Mouse (Mus musculus) heart, embryonic 14.5 days (tissue): ENCODE results near the gene Tbc1d14. TPM values are rescaled to one million over a fixed set of nuclear protein-coding genes. Genes with fewer than 3 reads are reported as not detected.

ENCODE experiments used
- ATAC-seq: fragments of 200-750 bp; cut with Nextera tagmentation; 2 replicates; pipeline ENCODE4 v1.8.0; 2017; ENCODE audit warnings: low read depth, moderate TSS enrichment; ENCODE audit not compliant: insufficient number of reproducible peaks, insufficient read depth, low FRiP score
- H3K27ac ChIP-seq, 2 experiments: fragments of 200-500 bp in 1 of 2; fragments of 300-500 bp in 1 of 2; sonication (generic) in 1 of 2; replicated peaks in 1 of 2; 2 replicates each; pipeline ENCODE4 v1.5.1; 2012 to 2014; ENCODE audit warnings: low read depth in 2 of 2, low read length in 2 of 2, control low read depth in 1 of 2, mild to moderate bottlenecking in 1 of 2, mixed read lengths in 1 of 2; ENCODE audit not compliant: control insufficient read depth in 1 of 2, insufficient read depth in 1 of 2
- H3K27me3 ChIP-seq: fragments of 300-500 bp; sonication (generic); 2 replicates; pipeline ENCODE4 v1.6.1; 2014; ENCODE audit warnings: mild to moderate bottlenecking, low read length, control low read depth; ENCODE audit not compliant: control insufficient read depth, insufficient read depth
- H3K36me3 ChIP-seq: fragments of 300-500 bp; sonication (generic); 2 replicates; pipeline ENCODE4 v1.6.1; 2014; ENCODE audit warnings: mild to moderate bottlenecking, control low read depth, low read length, mixed read lengths; ENCODE audit not compliant: control insufficient read depth, insufficient read depth
- H3K4me1 ChIP-seq, 2 experiments: fragments of 200-500 bp in 1 of 2; fragments of 300-500 bp in 1 of 2; sonication (generic) in 1 of 2; 2 replicates each; pipeline ENCODE4 v1.6.1; 2012 to 2014; ENCODE audit warnings: low read length in 2 of 2, control low read depth in 1 of 2, mixed read lengths in 1 of 2; ENCODE audit not compliant: control insufficient read depth in 2 of 2, insufficient read depth in 2 of 2
- H3K4me2 ChIP-seq: fragments of 300-500 bp; sonication (generic); 2 replicates; pipeline ENCODE4 v1.6.1; 2014; ENCODE audit warnings: mild to moderate bottlenecking, low read length
- H3K4me3 ChIP-seq, 2 experiments: fragments of 200-500 bp in 1 of 2; fragments of 300-500 bp in 1 of 2; sonication (generic) in 1 of 2; 2 replicates each; pipeline ENCODE4 v1.5.1; 2012 to 2014; ENCODE audit warnings: low read length in 2 of 2, mild to moderate bottlenecking in 2 of 2, control low read depth in 1 of 2, low read depth in 1 of 2, moderate library complexity in 1 of 2; ENCODE audit not compliant: control insufficient read depth in 1 of 2, insufficient read depth in 1 of 2
- H3K9ac ChIP-seq: fragments of 300-500 bp; sonication (generic); 2 replicates; pipeline ENCODE4 v1.6.1; 2014; ENCODE audit warnings: mild to moderate bottlenecking, low read length
- H3K9me3 ChIP-seq: fragments of 300-500 bp; sonication (generic); 2 replicates; pipeline ENCODE4 v1.6.1; 2016; ENCODE audit warnings: low read length, control low read depth; ENCODE audit not compliant: control insufficient read depth
- WGBS: fragments of 180-500 bp; shearing (Covaris S2); extraction: QIAGEN DNeasy Blood & Tissue Kit; methylation state at CpG from one replicate; pipeline ENCODE4 v1.1.7; 2014; 5-methylcytosine and 5-hydroxymethylcytosine counted together
- polyA plus RNA-seq: library from polyadenylated mRNA; unstranded; fragments of >200 nt; fragmentation: Nextera tagmentation; extraction: Ambion mirVana; gene quantifications from 2 replicates; pipeline ENCODE4 v1.2.1, GENCODE M21; 2014

Gene Tbc1d14
- polyA plus RNA-seq, 1 experiment from 2014 or later: 18.6 TPM

DNA sequence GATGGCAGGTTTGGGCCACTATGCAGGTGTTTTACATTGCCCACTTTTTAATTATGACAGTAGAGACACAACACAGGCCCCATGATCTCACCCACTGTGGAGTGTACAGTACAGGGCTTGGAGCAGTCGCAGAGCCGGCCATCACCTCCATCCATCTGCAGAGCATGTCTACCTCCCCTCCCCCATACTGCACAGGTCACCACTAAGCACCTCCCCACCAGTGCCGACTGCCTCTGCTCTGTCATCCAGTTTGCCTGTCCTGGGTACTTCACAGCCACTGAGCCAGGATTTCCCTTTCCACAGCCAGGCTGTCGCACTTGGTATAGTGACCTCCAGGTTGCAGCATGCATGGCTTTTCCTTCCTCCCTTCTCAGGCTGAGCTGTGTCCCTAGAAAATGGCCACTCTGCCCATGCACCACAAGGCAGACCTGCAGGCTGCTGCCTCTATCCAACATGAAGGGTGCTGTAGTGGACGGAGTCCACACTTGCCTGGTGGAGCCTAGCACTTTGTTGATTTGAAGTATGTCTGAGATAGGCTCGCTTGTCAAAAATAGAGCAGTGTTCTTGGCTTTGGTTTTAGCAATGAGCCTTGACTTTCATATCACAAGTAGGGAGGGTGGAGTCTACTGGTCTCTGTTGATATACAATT, 143.2 kb downstream of the Tbc1d14 start:
- Histone ChIP-seq H3K27me3 (peaks cover 43% of the 10 kb centered on the region), H3K4me2 (peak overlapping the region; percentile 44), H3K27ac (peak overlapping the region; percentile 71 to 78), H3K4me3 (no peak overlapping the region), H3K36me3 (no peaks in the 10 kb centered on the region), H3K9ac (peak overlapping the region; percentile 17; the same call in 1 of the 2 replicates), H3K4me1 (peaks cover 19 to 21% of the 10 kb centered on the region in 2 experiments), H3K9me3 (no peaks in the 10 kb centered on the region)
- ATAC-seq: peak; percentile 73
- WGBS: 19% methylated on average over 6 of the region's 6 CpGs

DNA sequence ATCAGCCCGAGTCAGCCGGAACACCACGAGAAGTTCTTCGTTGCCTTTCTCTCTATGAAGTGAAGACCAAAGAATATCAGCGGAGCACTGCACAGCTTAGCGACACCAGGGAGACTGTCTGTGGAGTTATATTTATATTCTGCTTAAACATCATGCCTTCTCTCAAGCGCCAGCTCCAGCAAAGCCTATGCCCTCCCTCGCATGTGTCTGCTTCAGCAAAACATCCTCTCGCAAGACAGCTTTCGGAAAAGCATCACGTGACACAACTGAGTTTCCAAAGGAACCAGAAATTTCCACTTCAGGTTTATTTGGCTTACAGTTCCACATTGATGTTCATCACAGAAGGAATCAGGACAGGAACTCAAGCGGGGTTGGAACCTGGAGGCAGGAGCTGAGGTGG, 145.2 kb downstream of the Tbc1d14 start:
- no peaks in the 10 kb centered on the region for H3K36me3 ChIP-seq
- H3K4me2 ChIP-seq: no peak overlapping the region
- peaks cover 60% of the 10 kb centered on the region for H3K27me3 ChIP-seq
- H3K9me3 ChIP-seq: no peaks in the 10 kb centered on the region
- no peak for ATAC-seq
- no peak overlapping the region for H3K4me3 ChIP-seq
- 89% methylated on average over 12 of the region's 12 CpGs for WGBS
- no peak overlapping the region for H3K27ac ChIP-seq
- H3K9ac ChIP-seq: no peak overlapping the region
- H3K4me1 ChIP-seq: peaks cover 19 to 21% of the 10 kb centered on the region in 2 experiments

DNA sequence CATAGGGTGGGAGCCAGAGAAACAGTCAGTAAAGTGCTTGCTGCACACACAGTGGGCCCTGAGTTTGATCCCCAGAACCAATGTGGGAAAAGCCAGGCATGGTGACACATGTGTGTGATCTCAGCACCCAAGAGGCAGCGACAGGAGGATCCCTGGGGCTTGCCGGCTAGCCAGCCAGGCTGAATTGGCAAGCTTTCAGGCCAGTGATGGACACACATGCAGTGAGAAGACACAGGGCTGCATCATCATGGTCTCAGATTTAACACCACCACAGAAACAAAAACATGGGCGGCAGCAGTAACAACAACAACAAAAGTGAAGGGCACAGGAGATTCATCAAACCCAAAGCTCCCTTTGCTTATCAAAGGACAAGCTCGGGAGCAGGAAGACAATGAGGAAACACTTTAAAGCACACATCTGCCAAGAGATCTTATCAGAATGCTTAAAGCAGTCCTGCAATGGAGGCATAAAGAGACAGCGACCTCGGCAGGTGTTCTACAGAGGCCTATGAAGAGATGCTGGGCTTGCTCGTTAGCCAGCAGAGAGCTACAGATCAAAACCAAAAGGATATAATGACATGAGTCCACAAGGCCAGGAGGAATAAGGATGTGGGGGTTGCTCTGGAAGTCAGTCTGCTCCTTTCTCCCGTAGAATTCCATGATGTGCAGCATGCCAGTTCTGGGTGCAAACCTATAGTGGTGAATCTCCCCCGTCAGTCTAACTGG, 146.7 kb downstream of the Tbc1d14 start:
- peaks cover 60% of the 10 kb centered on the region for H3K27me3 ChIP-seq
- no peak for ATAC-seq
- WGBS: 41% methylated on average over 9 of the region's 9 CpGs
- no peak overlapping the region for H3K4me2 ChIP-seq
- no peak overlapping the region for H3K27ac ChIP-seq
- H3K4me3 ChIP-seq: no peak overlapping the region
- H3K9ac ChIP-seq: no peak overlapping the region
- peaks cover 16 to 20% of the 10 kb centered on the region in 2 experiments for H3K4me1 ChIP-seq
- H3K9me3 ChIP-seq: no peaks in the 10 kb centered on the region
- no peaks in the 10 kb centered on the region for H3K36me3 ChIP-seq

DNA sequence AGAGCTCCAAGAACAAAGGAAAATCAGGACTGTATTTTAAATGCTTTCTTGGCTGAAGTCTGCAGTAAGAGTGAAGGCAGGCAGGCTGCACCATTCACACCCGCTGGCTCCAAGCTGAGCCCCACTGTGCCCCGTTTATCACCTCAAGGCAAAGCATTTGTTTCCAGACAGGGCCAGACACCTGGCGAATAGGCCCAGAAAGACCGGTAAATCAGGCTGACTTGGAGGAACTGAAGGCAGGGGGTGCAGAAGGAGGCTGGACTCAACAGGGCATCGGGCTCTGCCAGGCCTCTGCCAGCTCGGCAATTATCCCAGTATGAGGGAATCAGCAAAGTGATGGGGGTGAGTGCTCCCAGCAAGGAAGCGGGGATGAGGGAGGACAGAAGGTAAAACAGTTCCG, 148.0 kb downstream of the Tbc1d14 start:
- Histone ChIP-seq H3K4me1 (peaks cover 8% of the 10 kb centered on the region in 2 experiments), H3K36me3 (no peaks in the 10 kb centered on the region), H3K4me3 (no peak overlapping the region), H3K4me2 (no peak overlapping the region), H3K9ac (no peak overlapping the region), H3K9me3 (no peaks in the 10 kb centered on the region), H3K27me3 (peaks cover 60% of the 10 kb centered on the region), H3K27ac (no peak overlapping the region)
- WGBS: 26% methylated on average over 8 of the region's 8 CpGs
- no peak for ATAC-seq

DNA sequence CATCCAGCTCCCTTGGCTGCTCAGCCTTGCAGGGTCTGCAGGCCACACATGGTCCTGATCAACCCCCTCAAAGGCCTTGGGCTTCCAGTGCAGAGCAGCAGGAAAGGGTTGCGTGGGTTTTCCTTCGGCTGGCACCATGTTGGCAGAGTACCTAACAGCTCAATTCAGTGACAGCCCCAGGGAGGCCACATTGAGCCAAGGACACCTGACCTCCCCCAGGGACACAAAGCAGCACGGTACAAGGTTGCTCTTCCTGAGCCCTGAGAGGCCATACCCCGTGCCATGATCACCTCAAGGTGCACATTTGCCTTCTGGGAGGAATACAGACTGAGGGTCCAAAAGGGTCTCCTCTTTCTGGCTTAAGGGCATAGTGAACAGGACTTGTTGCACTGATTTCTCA, 148.5 kb downstream of the Tbc1d14 start:
- no peak overlapping the region for H3K9ac ChIP-seq
- no peaks in the 10 kb centered on the region for H3K36me3 ChIP-seq
- 42% methylated on average over 4 of the region's 4 CpGs for WGBS
- peaks cover 4% of the 10 kb centered on the region in 2 experiments for H3K4me1 ChIP-seq
- no peak overlapping the region for H3K4me2 ChIP-seq
- peaks cover 60% of the 10 kb centered on the region for H3K27me3 ChIP-seq
- no peak for ATAC-seq
- H3K9me3 ChIP-seq: no peaks in the 10 kb centered on the region
- no peak overlapping the region for H3K27ac ChIP-seq
- no peak overlapping the region for H3K4me3 ChIP-seq

DNA sequence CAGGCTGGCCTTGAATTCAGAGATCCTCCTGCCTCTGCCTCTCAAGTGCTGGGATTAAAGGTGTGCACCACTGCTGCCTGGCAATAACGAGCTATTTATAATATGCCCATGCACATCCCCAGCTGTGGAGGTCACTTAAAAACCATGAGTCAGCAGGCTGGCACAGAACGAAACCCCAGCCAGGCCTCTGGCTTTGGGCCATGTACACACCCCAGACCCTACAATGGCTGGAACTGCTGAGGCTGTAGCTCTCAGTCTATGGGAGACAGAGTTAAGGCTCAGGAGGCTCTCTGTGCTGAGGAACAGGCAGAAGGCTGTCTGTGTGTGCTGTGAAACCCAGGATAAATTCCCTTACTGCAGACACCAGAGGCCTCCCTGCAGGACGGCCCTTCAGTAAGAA, 152.3 kb downstream of the Tbc1d14 start:
- Histone ChIP-seq H3K27me3 (peaks cover 35% of the 10 kb centered on the region), H3K36me3 (no peaks in the 10 kb centered on the region), H3K9ac (no peak overlapping the region), H3K9me3 (no peaks in the 10 kb centered on the region), H3K4me2 (no peak overlapping the region), H3K27ac (no peak overlapping the region), H3K4me1 (no peaks in the 10 kb centered on the region), H3K4me3 (no peak overlapping the region)
- no peak for ATAC-seq
- 46% methylated on average over 3 of the region's 3 CpGs for WGBS
